In genomic region chr17:28854377-28854776, GRCm38 (mm10) we compare ENCODE assay signal across 23 mouse cellular contexts. TPM values are rescaled to one million over a fixed set of nuclear protein-coding genes. Genes with fewer than 3 reads are reported as not detected.
"Had no signal": no experiment of that assay in that cellular context is flagged by ENCODE, and none has a peak within 500 bp of the region (broad histone marks: within the 10 kb centered on the region; RNA-seq: fewer than 3 reads in every experiment).

No protein-coding gene starts in this region.

- H3K4me3 ChIP-seq: liver, embryonic 15.5 days; lung, embryonic 15.5 days; megakaryocyte, embryonic 14.5 days; midbrain, embryonic 13.5 days; midbrain, embryonic 15.5 days; neural tube, embryonic 12.5 days; stomach, embryonic 15.5 days had no signal

- H3K4me2 ChIP-seq: liver, embryonic 15.5 days; lung, embryonic 15.5 days; midbrain, embryonic 11.5 days; midbrain, embryonic 13.5 days; midbrain, embryonic 15.5 days; neural tube, embryonic 12.5 days; stomach, embryonic 15.5 days had no signal

- H3K9me3 ChIP-seq: liver, embryonic 15.5 days; stomach, embryonic 15.5 days had no signal

- H3K4me1 ChIP-seq: midbrain, embryonic 15.5 days; neural tube, embryonic 12.5 days; stomach, embryonic 15.5 days had no signal

- H3K9ac ChIP-seq: liver, embryonic 15.5 days; liver, postnatal 0 days; lung, embryonic 15.5 days; midbrain, embryonic 13.5 days; midbrain, embryonic 15.5 days; neural tube, embryonic 12.5 days; stomach, embryonic 15.5 days had no signal

- H3K27me3 ChIP-seq: lung, embryonic 15.5 days; midbrain, embryonic 13.5 days; midbrain, embryonic 15.5 days; neural tube, embryonic 12.5 days; stomach, embryonic 15.5 days had no signal

- H3K36me3 ChIP-seq: liver, embryonic 15.5 days; lung, embryonic 15.5 days; midbrain, embryonic 13.5 days; midbrain, embryonic 15.5 days; neural tube, embryonic 12.5 days; stomach, embryonic 15.5 days had no signal

- DNase-seq: liver, postnatal 0 days; lung, adult 2 months; lung, postnatal 14 days; lung, postnatal 36 days; right cerebral cortex, postnatal 14 days; thymus, adult 2 months; thymus, postnatal 25 days; thymus, postnatal 4 days had no signal

- ATAC-seq: liver, postnatal 0 days; lung, postnatal 0 days; midbrain, embryonic 13.5 days; midbrain, embryonic 15.5 days had no signal

- H3K27ac ChIP-seq: liver, embryonic 15.5 days; lung, embryonic 15.5 days; macrophage; midbrain, embryonic 13.5 days; midbrain, embryonic 15.5 days; neural tube, embryonic 12.5 days; stomach, embryonic 15.5 days; stomach, postnatal 0 days had no signal

RNA-seq across cellular contexts. Expression of gene Pnpla1, which starts 3.8 kb away (rescaled TPM):
- total RNA-seq: monocyte, adult 5-6 weeks; neutrophil, adult 5-6 weeks had no signal
- polyA plus RNA-seq: lung, embryonic 15.5 days; macrophage; midbrain, embryonic 11.5 days; midbrain, embryonic 13.5 days; midbrain, postnatal 0 days; neural tube, embryonic 12.5 days; spleen, adult 2 months had no signal
